Mouse (Mus musculus) splenic B cell, adult 2 months (primary cell): Measurements from ENCODE around the gene Gm42372.

Experiments
- DNase-seq: peaks from one replicate; pipeline ENCODE4 v3.0.0-alpha.2; 2011; ENCODE audit warnings: low read depth, low spot score
- H3K27me3 ChIP-seq: 2 replicates; pipeline ENCODE4 v1.6.1; 2012; ENCODE audit warnings: mild to moderate bottlenecking, low read length, moderate library complexity, mixed read lengths; ENCODE audit not compliant: control insufficient read depth, poor library complexity, insufficient read depth, severe bottlenecking
- H3K36me3 ChIP-seq: 2 replicates; pipeline ENCODE4 v1.6.1; 2012; ENCODE audit warnings: mild to moderate bottlenecking, low read length, moderate library complexity, mixed read lengths; ENCODE audit not compliant: control insufficient read depth, poor library complexity, insufficient read depth, severe bottlenecking

The Gm42372 gene

DNA sequence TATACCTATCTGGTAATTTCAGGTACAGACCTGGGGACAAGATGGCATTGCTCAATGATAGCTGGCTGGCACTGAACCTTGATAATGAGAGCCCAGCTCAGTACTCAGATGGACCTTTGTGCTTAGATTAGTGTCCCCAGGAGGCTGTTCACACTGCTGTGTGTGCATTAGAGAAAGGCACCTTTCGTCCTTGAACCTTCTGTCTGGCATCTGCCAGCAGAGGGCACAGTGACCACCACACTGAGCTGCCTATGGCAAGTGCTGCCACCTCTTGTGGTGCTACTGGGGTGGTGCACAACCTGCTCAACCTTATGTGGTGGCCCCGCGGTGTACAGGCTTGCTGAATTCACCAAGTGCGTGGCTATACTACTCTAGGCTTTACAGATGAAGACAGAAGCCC is 24.4 kb downstream of the Gm42372 start:
- H3K27me3 ChIP-seq = no peaks in the 10 kb centered on the region
- H3K36me3 ChIP-seq = peaks cover 26% of the 10 kb centered on the region
- DNase-seq = peak; percentile 72

GRCm38 (mm10) chr7:17009326-17010009 is 26.6 kb downstream of the Gm42372 start:
- DNase-seq = no peak
- Histone ChIP-seq H3K36me3 (peaks cover 26% of the 10 kb centered on the region), H3K27me3 (no peaks in the 10 kb centered on the region)

DNA sequence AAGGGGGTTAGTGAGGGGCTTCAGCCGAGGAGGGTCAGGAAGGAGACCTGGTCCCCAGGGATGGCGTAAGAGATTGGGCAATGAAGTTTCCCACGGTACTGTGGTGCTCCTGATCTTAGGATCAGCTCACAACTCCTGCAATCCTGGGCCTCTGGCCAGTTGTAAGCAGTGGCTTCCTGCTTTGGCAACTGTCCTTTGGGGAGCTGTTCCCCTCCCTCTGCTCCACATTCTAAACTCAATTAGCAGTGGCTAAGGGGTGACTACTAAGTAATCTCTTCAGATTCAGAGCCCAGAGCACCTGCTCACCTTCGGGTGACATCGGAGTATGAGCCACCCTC is 27.1 kb downstream of the Gm42372 start:
- Histone ChIP-seq H3K27me3 (no peaks in the 10 kb centered on the region), H3K36me3 (peaks cover 23% of the 10 kb centered on the region)
- no peak for DNase-seq

DNA sequence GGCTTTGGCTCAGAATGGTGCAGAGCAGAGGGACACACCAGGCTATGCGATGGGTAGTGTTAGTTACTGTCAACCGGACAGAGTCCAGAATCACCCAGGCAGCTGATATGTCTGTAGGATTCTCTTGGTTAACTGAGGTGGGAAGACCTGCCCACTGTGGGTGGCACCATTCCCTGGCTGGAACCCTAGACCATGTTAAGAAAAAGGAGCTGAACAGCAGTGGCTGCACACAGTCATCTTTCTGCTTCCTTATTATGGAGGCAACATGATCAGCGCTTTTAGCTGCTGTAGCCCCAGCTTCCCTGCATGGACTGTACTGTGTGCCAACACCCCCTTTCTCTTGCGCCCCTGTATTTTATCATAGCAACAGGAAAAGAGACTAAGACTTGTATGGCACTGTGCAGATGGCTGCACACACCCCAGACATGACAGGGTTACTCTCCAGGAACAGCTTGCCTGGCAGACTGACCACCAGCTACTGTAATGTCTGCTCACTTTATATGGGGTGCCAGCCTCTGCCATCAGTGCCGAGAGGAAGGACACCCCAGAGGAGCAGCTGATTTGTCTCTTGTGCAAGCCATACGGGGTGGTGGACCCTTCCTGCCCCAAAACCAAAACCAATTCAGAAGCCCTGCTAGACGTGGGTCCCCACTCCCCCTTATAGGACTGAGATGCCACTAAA is 29.2 kb downstream of the Gm42372 start:
- Histone ChIP-seq H3K36me3 (peaks cover 15% of the 10 kb centered on the region), H3K27me3 (no peaks in the 10 kb centered on the region)
- no peak for DNase-seq

GRCm38 (mm10) chr7:17015381-17015780 is 32.5 kb downstream of the Gm42372 start:
- Histone ChIP-seq H3K36me3 (peaks cover 14% of the 10 kb centered on the region), H3K27me3 (no peaks in the 10 kb centered on the region)
- no peak for DNase-seq

DNA sequence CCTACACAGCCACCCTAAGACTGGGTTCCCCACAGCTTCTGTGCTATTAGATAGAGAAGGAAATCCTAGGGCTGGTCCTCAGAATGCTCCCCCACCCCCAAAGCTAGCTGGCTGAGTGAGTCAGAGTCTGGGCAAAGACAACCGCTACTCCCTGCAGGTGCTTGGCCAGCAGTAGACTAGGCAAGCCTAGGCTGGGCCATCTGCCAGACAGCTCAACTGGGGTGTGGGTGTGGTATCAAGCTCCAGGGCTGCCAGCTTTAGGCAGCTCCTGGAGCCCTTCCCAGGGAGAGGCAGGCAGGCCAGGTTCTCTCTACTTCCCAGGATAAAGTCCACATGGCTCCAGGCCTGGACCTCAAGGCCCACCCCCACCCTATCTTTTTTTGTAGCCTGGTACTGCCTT is 34.1 kb downstream of the Gm42372 start:
- H3K36me3 ChIP-seq = peaks cover 14% of the 10 kb centered on the region
- DNase-seq = no peak
- no peaks in the 10 kb centered on the region for H3K27me3 ChIP-seq

DNA sequence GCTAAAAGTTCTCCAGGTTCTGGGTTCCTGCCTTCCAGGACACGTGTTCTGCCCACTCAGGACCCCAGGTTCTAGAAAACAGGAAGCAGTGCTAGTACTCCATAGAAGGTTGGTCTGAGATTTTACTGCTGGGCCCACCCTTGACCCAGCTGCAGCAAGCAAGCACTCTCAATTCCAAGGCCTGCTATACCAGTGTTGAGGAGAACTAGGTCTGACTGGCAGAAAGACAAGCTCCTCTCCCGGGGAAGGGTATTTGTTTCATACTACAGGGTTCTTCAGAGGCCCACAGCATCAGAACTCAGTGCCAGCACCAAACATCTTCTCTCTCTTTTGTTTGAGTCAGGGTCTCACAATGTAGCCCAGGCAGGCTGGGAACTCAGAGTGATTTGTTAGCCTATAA is 35.0 kb downstream of the Gm42372 start:
- no peaks in the 10 kb centered on the region for H3K27me3 ChIP-seq
- H3K36me3 ChIP-seq = peaks cover 14% of the 10 kb centered on the region
- no peak for DNase-seq

DNA sequence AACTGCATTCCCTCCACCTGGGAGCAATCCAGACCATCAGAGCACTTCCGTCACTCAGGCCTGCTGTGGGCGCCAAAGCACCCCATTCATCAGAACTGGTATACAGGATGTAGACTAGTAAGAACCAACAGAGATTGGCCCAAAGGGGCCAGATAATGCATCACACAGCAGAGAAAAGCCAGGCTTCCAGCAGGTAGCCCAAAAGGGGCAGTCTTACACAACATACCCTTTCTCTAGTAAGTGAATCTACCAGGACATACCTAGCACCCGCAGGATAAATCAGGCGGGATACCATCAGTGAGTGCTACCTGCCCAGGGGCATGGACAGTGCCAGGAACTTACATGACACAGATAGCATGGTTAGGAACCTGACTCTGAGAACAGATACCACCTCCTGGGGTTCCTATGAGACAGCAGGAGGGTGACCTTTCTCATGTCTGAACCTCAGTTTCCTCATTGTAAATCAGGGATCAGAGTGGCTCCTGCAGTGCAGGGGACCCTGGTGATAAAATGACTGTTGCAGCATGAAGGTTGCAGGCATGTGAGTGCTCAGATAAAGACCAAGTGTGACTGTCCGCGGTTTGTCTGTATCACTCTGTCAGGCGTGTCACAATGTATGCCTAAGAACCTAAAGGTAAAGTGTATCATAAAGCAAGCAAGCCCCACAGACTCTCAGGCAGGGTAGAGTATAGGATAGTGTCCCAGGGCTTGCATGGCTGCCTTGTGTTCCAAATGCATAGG is 36.7 kb downstream of the Gm42372 start:
- H3K36me3 ChIP-seq = peaks cover 9% of the 10 kb centered on the region
- no peak for DNase-seq
- no peaks in the 10 kb centered on the region for H3K27me3 ChIP-seq

GRCm38 (mm10) chr7:17022176-17022575 is 39.3 kb downstream of the Gm42372 start:
- no peak for DNase-seq
- no peaks in the 10 kb centered on the region for H3K27me3 ChIP-seq
- peaks cover 5% of the 10 kb centered on the region for H3K36me3 ChIP-seq

- no peak for DNase-seq
- peaks cover 5% of the 10 kb centered on the region for H3K36me3 ChIP-seq
- no peaks in the 10 kb centered on the region for H3K27me3 ChIP-seq
These were observed 40.8 kb downstream of the Gm42372 start for GRCm38 (mm10) chr7:17023701-17024100.

- H3K27me3 ChIP-seq = no peaks in the 10 kb centered on the region
- DNase-seq = peak; percentile 14
- peaks cover 5% of the 10 kb centered on the region for H3K36me3 ChIP-seq
These were observed 41.3 kb downstream of the Gm42372 start for GRCm38 (mm10) chr7:17024141-17024540.

GRCm38 (mm10) chr7:17024814-17025504 is 42.1 kb downstream of the Gm42372 start:
- Histone ChIP-seq H3K36me3 (peaks cover 5% of the 10 kb centered on the region), H3K27me3 (no peaks in the 10 kb centered on the region)
- DNase-seq = peak; percentile 72

DNA sequence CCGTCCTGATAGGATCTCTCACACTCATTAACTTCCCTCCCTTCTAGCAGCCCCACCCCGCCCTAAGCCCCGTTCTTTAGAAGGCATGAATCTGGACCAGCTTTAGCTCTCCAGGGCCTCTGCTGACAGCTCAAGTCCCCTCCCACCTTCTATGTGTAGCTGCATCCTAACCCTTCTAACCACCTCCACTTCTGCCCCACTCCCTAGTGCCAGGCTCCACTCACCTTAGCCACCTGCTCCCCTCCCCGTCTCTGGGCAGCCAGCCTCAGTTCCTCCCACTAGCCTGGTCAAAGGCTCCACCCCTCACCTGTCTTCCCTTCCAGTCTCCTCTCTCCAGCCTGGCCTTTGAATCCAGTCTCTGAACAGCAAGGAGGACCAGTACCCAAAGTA is 42.6 kb downstream of the Gm42372 start:
- H3K36me3 ChIP-seq = 0 out of 2 replicates have a peak, but pooled peaks cover 2% of the 10 kb centered on the region
- peak; percentile 12 for DNase-seq

DNA sequence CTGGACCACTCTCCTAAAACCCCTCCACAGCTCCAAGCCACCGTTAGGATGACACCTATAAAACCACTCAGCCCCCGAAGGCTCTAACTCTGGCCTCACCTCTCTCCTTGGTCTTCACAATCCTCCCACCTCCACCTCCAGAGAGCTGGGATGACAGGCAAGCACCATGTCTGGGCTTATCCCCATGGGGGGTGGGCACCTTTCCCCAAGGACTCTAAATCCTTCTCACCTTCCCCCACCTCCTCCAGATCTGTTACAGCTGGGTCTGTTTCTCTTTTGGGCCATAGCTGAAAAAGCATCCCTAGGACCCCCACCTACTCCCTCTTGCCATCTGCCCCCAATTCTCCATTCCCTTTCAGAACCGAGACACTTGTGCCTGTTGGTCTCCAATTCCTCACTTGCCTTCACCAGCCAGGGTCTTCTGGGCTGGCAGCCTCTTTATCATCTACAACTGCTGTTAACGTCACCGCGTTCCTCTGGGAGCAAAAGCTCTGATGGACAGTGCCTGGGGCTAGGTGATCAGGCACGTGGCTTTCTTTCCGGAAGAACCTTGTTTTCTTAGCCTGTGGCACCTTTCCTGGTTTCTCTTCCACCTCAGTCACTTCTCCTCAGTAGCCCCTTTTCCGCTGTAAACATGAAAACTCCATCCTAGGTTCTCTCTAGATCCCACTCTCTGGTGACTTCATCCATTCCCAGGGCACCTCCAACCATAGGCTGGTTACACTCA is 43.2 kb downstream of the Gm42372 start:
- H3K27me3 ChIP-seq = no peaks in the 10 kb centered on the region
- no peak for DNase-seq

More for the DNA sequence above, 42.6 kb downstream of the Gm42372 start:
- no peaks in the 10 kb centered on the region for H3K27me3 ChIP-seq

More for the DNA sequence above, 43.2 kb downstream of the Gm42372 start:
- H3K36me3 ChIP-seq = 0 out of 2 replicates have a peak, but pooled peaks cover 2% of the 10 kb centered on the region
